Mouse (Mus musculus) cerebellum, adult 2 months (tissue): ENCODE measurements around the gene Aagab.

Experiments
- CTCF ChIP-seq: fragments of 200-500 bp; IDR thresholded peaks from 2 replicates; pipeline ENCODE4 v1.5.1; 2011; ENCODE audit warnings: low read depth, mild to moderate bottlenecking, control low read depth, low read length, moderate library complexity, borderline replicate concordance; ENCODE audit not compliant: insufficient read depth
- POLR2A ChIP-seq: fragments of 200-500 bp; IDR thresholded peaks from 2 replicates; pipeline ENCODE4 v1.6.1; 2011; ENCODE audit warnings: low read length, control low read depth, borderline replicate concordance; ENCODE audit not compliant: insufficient read depth

DNA sequence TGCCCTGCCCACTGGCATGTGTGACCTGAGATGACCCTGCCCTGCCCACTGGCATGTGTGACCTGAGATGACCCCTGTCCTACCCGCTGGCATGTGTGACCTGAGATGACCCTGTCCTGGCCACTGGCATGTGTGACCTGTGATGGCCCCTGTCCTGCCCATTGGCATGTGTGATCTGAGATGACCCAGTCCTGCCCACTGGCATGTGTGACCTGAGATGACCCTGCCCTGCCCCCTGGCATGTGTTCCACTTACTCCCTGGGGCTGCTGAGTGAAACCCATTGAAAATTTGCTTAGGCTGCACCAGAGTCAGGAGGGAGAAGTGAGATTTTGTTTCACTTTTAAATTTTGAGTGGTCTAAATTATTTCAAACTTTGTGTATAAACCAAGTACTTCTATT is 46.1 kb upstream of the Aagab start:
- TF ChIP-seq CTCF: no peak
- no peak for TF ChIP-seq POLR2A
